Mouse (Mus musculus): ENCODE measurements around the gene Specc1l.
"Not testable (repeated sequence)": the region's sequence is repeated elsewhere in the genome, so short reads cannot be mapped to it uniquely, and the experiment has no call there.

Specc1l gene

DNA sequence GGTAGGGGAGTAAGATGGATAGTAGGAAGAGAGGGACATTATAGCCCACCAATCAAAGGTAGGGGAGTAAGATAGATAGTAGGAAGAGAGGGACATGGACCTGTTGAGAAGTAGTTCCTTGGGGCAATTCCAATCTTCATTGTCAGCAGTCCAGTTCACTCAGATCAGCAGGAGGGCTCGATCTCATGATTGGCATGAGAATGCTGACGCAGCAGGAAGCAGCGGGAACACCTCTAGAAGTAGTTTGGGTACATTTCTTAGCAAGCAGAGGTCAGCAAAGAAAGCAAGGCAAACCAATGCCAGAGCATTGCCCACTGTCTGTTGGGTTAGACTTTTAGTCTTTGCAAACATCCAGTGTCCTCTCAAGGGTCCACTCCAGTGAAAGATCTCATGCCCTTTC, 71.9 kb downstream of the Specc1l start:
- DNase-seq (ENCODE audit: low read depth) = no peak

GRCm38 (mm10) chr10:75288579-75288978, 76.7 kb downstream of the Specc1l start:
- no peak for DNase-seq (ENCODE audit: low read depth)

DNA sequence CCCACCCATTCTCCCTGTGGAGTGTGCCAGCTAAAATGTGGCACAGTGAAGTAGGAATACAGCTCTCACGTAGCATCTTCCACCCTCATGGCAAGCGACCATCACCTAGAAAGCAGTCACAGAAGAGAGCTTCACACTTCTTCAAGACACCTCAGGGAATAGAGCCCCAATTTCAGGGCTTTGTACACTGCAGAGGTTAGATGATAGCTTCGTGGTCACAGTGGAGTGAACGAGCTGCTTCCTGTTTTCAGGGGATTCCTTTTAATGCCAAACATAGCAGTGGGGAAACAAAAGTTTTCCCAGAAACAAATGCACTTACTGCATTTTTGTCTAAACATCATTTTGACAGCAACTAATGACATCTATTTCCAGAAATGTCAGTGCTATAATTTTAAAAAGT, 77.5 kb downstream of the Specc1l start:
- DNase-seq (ENCODE audit: low read depth) = no peak

DNA sequence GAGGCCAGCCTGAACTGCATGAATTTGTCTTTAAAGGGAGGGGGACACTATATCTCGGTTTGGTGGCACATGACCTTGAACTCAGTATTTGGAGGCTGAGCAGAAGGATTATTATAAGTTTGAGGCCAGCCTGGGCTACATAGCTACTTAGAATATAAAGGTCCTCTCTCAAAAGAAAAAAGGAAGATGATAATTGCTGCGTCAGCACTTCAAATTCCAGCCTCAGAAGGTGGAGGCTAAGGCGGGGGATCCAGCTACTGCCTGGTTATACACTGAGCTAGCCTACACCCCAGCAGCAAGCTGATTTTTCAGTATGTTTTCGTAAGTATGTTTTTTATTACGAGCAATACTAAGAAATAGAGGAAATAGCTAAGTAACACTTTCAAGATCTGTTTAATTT, 78.8 kb downstream of the Specc1l start:
- no peak for DNase-seq (ENCODE audit: low read depth)

DNA sequence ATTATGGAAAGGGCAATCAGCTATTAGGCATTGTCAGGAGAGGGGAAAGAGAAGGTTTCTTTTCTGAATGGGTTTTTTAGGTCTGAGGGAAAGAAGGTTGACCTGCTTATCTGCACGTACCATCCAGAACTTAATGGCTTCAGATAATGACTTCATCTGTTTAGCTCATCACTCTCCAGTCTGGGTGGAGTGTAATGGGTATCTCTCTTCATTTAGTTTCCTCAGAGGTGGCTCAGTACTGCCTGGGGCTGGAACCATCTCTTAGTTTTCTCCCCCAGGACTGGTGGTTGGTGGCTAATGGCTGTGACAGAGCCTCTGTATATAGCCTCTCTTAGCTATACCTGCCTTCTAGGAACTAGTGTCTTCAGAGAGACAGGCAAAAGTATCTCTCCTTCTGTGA, 79.5 kb downstream of the Specc1l start:
- no peak for DNase-seq (ENCODE audit: low read depth)

GRCm38 (mm10) chr10:75292206-75292605, 80.3 kb downstream of the Specc1l start:
- DNase-seq (ENCODE audit: low read depth) = not testable (repeated sequence)

GRCm38 (mm10) chr10:75293288-75293687, 81.4 kb downstream of the Specc1l start:
- no peak for DNase-seq (ENCODE audit: low read depth)

DNA sequence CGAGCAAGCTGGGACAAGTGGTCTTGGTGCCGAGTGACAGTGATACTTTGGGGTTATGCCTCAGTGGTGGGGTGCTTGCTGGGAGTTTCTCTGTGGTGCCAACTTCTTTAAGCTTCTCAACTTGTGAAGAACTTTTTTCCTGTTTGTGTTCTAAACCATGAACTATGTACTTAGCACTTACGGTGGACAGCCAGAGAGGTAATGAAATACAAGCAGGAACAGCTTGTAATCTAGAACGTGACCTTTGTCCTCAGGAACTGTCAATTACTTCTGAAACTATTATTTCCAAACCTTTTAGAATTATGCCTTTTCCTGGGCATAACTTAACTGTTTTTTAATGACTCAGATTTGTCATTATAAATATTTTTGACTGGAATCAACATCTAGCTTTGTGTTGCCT, 82.5 kb downstream of the Specc1l start:
- no peak for DNase-seq (ENCODE audit: low read depth)

GRCm38 (mm10) chr10:75294926-75295325, 83.1 kb downstream of the Specc1l start:
- DNase-seq (ENCODE audit: low read depth) = no peak

DNA sequence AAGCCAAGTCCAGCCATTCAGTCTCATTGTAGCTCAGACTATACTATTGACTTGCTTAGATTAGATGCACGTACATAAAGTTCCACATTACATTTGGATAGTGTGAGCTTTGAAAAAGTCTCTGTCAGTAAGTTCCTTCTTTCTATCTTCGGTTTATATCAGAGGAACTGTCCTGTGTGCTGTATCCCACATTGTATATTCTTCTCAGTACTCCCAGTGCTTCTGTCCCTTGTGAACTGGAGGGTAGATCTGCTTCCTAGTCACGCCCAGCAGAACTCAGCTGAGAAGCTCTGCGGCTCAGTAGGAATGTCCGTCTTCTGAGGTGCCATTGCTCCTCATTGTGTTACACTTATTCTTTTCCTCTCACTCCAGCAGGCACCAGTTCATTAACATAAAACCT, 86.7 kb downstream of the Specc1l start:
- no peak for DNase-seq (ENCODE audit: low read depth)

DNA sequence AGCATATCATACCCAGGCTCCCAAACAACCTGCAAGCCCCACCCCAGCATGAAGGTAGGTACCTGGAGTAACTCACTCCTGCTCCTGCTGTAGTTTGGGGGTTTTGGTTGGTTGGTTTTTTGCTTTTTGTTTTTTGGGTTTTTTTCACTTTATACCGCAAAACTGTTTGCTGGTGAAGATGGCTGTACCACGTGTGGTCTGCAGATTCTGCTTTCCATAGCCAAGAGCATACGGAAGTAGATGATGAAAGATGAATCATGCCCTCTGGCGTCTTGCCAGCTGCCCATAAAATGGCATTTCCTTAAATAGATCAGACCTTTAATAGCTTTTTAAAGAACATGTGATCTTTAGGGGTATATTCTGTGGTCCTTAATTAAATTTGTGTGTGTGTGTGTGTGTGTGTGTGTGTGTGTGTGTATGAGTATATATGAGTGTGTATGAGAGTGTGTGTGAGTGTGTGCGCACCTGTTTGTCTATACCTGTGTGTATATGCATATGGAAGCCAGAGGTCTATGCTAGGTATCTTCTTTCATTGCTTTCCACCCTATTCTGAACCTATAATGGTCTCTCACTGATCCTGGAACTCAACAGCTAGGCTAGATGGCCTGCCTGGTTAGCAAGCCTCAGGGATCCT, 88.0 kb downstream of the Specc1l start:
- no peak for DNase-seq (ENCODE audit: low read depth)

GRCm38 (mm10) chr10:75301195-75301806, 89.4 kb downstream of the Specc1l start:
- DNase-seq (ENCODE audit: low read depth) = no peak

DNA sequence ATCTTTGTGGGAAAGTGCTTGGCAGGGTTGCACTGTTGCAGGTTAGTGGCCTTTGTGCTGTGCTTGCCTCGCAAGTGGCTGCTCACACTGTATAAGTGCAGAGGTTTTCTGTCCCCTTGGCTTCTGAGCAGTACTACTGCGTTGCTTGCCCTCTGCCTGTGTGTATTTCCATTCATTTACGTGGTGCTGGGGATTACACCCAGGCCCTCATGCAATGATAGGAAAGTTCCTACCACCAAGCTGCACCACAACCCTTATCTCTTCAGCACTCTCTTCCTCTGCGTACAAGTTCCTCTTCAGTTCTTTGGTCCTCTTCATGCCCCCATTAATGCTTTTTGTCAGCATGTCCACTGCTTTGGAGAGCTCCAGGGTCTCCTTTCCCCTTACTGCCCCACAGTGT, 90.1 kb downstream of the Specc1l start:
- DNase-seq (ENCODE audit: low read depth) = no peak

DNA sequence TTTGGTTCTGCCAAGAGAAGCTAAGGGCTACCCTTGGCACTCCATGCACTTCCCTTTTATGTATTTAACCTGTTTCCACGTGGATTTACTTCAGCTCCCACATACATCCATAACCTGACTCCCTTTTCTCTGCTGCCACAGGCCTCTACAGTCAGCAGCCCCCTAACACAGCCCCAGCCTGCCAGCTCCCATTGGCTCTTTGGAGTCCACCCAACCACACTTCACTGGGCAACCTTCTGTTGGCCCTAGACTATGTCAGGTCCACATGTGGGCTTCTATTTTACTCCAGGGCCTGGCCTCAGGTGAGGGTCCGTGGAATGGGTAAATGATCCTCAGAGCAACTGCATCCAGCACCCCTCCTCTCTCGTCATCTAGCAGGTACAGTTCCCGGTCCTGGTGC, 90.7 kb downstream of the Specc1l start:
- no peak for DNase-seq (ENCODE audit: low read depth)

- DNase-seq (ENCODE audit: low read depth) = no peak
Observed at GRCm38 (mm10) chr10:75303324-75304048, 91.6 kb downstream of the Specc1l start.

- DNase-seq (ENCODE audit: low read depth) = no peak
Observed at GRCm38 (mm10) chr10:75304049-75304405, 92.2 kb downstream of the Specc1l start.

DNA sequence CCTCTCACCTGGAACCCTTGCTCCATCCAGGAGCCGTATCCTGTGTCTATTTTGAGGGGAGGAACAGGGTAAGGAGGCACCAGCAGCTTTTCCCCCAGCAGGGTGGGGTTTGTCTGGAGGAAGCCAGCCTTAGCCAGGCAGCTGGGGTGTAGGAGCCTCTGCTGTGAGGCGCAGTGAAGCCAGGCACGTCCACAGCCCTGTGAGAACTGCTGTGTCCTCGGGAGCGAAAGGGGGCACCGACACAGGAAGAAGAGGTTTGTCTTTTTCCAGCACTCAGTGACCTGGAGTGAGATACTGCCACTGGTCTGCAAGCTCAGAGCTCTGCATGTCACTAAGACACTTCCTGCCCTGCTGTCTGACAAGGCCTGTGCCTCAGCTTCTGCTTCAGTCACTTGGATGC, 92.5 kb downstream of the Specc1l start:
- no peak for DNase-seq (ENCODE audit: low read depth)

GRCm38 (mm10) chr10:75307130-75307529, 95.3 kb downstream of the Specc1l start:
- DNase-seq (ENCODE audit: low read depth) = no peak

- no peak for DNase-seq (ENCODE audit: low read depth)
Observed at GRCm38 (mm10) chr10:75312361-75312760, 100.5 kb downstream of the Specc1l start.

- DNase-seq (ENCODE audit: low read depth) = no peak
Observed at GRCm38 (mm10) chr10:75314190-75314980, 102.5 kb downstream of the Specc1l start.

DNA sequence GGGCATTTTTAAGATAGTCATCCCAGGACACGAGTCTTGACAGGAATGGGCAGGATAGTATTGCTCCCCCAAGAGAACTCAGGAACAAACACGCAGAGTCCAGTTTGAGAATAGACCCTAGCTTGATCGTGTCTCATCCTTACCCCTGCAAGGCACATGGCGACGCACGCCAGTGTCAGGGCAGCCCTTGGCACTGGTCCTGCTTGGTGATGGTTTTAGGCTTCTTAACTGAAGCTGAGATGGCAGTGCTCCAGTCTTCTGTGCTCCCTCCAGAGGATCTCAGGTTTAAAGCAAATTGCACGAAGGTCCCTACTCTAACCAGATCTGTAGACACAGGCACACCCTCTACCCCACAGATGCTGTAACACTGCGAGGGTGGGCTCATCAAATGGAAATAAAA, 103.9 kb downstream of the Specc1l start:
- no peak for DNase-seq (ENCODE audit: low read depth)

GRCm38 (mm10) chr10:75316472-75316871, 104.6 kb downstream of the Specc1l start:
- no peak for DNase-seq (ENCODE audit: low read depth)

DNA sequence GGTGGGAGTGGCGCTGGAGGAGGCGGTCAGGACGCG, 104.8 kb downstream of the Specc1l start, which contains the start of gene Adora2a:
Gene Adora2a (plus strand): TSS at position 6 of the 36 bp plus-strand sequence.
- DNase-seq (ENCODE audit: low read depth) = no peak
